ENCODE assay signal across 11 mouse cellular contexts in the genomic region with DNA sequence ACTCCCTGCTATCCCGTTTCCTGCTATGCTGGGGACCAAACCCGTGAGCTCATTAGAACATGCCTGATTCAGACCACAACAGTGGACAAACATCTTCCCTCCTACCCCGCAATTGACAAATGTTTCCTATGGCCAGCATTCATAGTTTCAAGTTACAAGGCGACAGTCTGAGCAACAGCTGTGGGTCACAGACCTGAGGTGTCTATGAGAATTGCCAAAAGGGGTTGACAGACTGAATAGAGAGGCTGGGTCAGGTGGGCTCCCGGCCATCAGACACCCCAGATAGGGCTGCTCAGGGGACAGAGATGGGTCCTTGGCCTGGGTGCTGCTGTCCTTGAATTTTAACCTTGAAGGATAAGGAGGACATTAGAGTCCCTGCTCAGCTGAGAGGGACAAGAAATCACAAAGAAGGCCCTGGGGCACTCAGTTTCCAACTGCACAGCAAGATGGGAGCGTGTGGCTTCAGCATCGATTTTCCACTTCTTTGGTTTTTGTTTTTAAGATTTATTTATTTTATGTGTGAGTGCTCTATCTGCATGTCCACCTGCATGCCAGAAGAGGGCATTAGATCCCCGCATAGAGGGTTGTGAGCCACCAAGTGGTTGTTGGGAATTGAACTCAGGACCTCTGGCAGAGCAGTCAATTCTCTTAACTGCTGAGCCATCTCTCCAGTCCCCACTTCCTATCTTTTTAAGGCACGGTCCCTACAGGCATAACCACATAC. TPM values are rescaled to one million over a fixed set of nuclear protein-coding genes. Genes with fewer than 3 reads are reported as not detected.
DNase-seq lines count a peak whose midpoint lies in the region; ATAC-seq and TF ChIP-seq lines count a peak whose summit lies in the region.
"Had no signal": no experiment of that assay in that cellular context is flagged by ENCODE, and none has a peak within 500 bp of the region (broad histone marks: within the 10 kb centered on the region; RNA-seq: fewer than 3 reads in every experiment).

No protein-coding gene starts in this region.

- H3K27me3 ChIP-seq in heart, adult 2 months (ENCODE audit: control insufficient read depth, insufficient read depth, low read length), result no peaks in the 10 kb centered on the region
- H3K27me3 ChIP-seq in lung, embryonic 15.5 days, result no peaks in the 10 kb centered on the region; the same call in 1 of the 2 replicates
- H3K27me3 ChIP-seq in hindbrain, embryonic 12.5 days, result no peaks in the 10 kb centered on the region
- H3K27me3 ChIP-seq in stomach, embryonic 14.5 days (ENCODE audit: control insufficient read depth, insufficient read depth, low read length), result no peaks in the 10 kb centered on the region

- no peak overlapping the region for H3K4me3 ChIP-seq in heart, adult 2 months
- no peak overlapping the region for H3K4me3 ChIP-seq in lung, embryonic 15.5 days
- no peak overlapping the region for H3K4me3 ChIP-seq in hindbrain, embryonic 12.5 days
- H3K4me3 ChIP-seq in stomach, embryonic 14.5 days (ENCODE audit: low read depth, low read length), result no peak overlapping the region

- ATAC-seq in lung, embryonic 15.5 days (ENCODE audit: borderline replicate concordance, extremely low read depth, low FRiP score, low TSS enrichment), result peak; percentile 64
- no peak for ATAC-seq in hindbrain, embryonic 12.5 days (ENCODE audit: low FRiP score)
- no peak for ATAC-seq in stomach, embryonic 14.5 days (ENCODE audit: insufficient number of reproducible peaks, insufficient read depth, low FRiP score, low read depth)

- no peaks in the 10 kb centered on the region for H3K9me3 ChIP-seq in lung, embryonic 15.5 days
- no peaks in the 10 kb centered on the region for H3K9me3 ChIP-seq in hindbrain, embryonic 12.5 days (replicated peaks)
- H3K9me3 ChIP-seq in stomach, embryonic 14.5 days (ENCODE audit: control insufficient read depth, low read depth, low read length), result no peaks in the 10 kb centered on the region

- H3K36me3 ChIP-seq in heart, adult 2 months (ENCODE audit: control insufficient read depth, insufficient read depth, low read length), result no peaks in the 10 kb centered on the region
- no peaks in the 10 kb centered on the region for H3K36me3 ChIP-seq in lung, embryonic 15.5 days
- H3K36me3 ChIP-seq in hindbrain, embryonic 12.5 days, result no peaks in the 10 kb centered on the region
- H3K36me3 ChIP-seq in stomach, embryonic 14.5 days (ENCODE audit: control insufficient read depth, insufficient read depth, low read length), result no peaks in the 10 kb centered on the region

- no peak for TF ChIP-seq EP300 in heart, adult 2 months (IDR thresholded peaks at IDR 0.05; ENCODE audit: insufficient read depth, low read depth, low read length)

- H3K9ac ChIP-seq in heart, adult 2 months (ENCODE audit: low read depth, low read length), result no peak overlapping the region
- H3K9ac ChIP-seq in lung, embryonic 15.5 days, result no peak overlapping the region
- H3K9ac ChIP-seq in hindbrain, embryonic 12.5 days, result no peak overlapping the region
- no peak overlapping the region for H3K9ac ChIP-seq in stomach, embryonic 14.5 days (replicated peaks; ENCODE audit: low read depth, low read length)

- H3K27ac ChIP-seq in heart, adult 2 months, result no peak overlapping the region
- H3K27ac ChIP-seq in lung, embryonic 15.5 days, result peak overlapping the region; percentile 77
- 0 out of 2 replicates have a peak overlapping the region, but pooled peaks have one; percentile 44 for H3K27ac ChIP-seq in hindbrain, embryonic 12.5 days
- peak overlapping the region; percentile 67 for H3K27ac ChIP-seq in stomach, embryonic 14.5 days (ENCODE audit: low read length)
- H3K27ac ChIP-seq: macrophage had no signal

- H3K4me1 ChIP-seq in heart, adult 2 months (ENCODE audit: control insufficient read depth, insufficient read depth, low read length), result no peaks in the 10 kb centered on the region
- peaks cover 31% of the 10 kb centered on the region for H3K4me1 ChIP-seq in lung, embryonic 15.5 days
- peaks cover 11% of the 10 kb centered on the region for H3K4me1 ChIP-seq in hindbrain, embryonic 12.5 days
- H3K4me1 ChIP-seq in stomach, embryonic 14.5 days (ENCODE audit: control insufficient read depth, insufficient read depth, low read length), result peaks cover 10% of the 10 kb centered on the region; the same call in 1 of the 2 replicates

- DNase-seq in heart, adult 2 months, result no peak
- DNase-seq in heart, postnatal 14 days, result no peak
- DNase-seq in lung, postnatal 14 days, result no peak
- DNase-seq in adrenal gland, adult 18-20 months (ENCODE audit: low spot score in 2 of 2), result no peak
- DNase-seq in embryo, embryonic 10.5 days (ENCODE audit: low spot score), result no peak
- DNase-seq: adrenal gland, postnatal 14 days; thymus, postnatal 14 days had no signal

- intact Hi-C loops in heart, adult 2 months (cut with DNase I), result no loop called here
- intact Hi-C loops in heart, postnatal 14 days (cut with DNase I), result no loop called here

- no peak for TF ChIP-seq POLR2A in heart, adult 2 months (IDR thresholded peaks at IDR 0.05; ENCODE audit: insufficient read depth, low read depth, low read length)

- WGBS in heart, adult 2 months, result 55% methylated on average over 9 of the region's 9 CpGs
- 31% methylated on average over 9 of the region's 9 CpGs for WGBS in lung, embryonic 15.5 days
- 58% methylated on average over 9 of the region's 9 CpGs for WGBS in hindbrain, embryonic 12.5 days
- 48% methylated on average over 9 of the region's 9 CpGs for WGBS in stomach, embryonic 14.5 days

- H3K4me2 ChIP-seq in lung, embryonic 15.5 days, result peak overlapping the region; percentile 43
- no peak overlapping the region for H3K4me2 ChIP-seq in hindbrain, embryonic 12.5 days (replicated peaks)
- peak overlapping the region; percentile 26; the same call in 1 of the 2 replicates for H3K4me2 ChIP-seq in stomach, embryonic 14.5 days (replicated peaks; ENCODE audit: low read depth, low read length)

- TF ChIP-seq CTCF in heart, adult 2 months (IDR thresholded peaks at IDR 0.05), result peak; percentile 39

- H3K79me2 ChIP-seq in heart, adult 2 months (replicated peaks; ENCODE audit: control insufficient read depth, insufficient read depth, low read length), result no peaks in the 10 kb centered on the region

RNA-seq across cellular contexts. Expression of a gene that starts 15.4 kb away (rescaled TPM):
- total RNA-seq in heart, adult 2 months (2021), result 10 to 100 TPM; 25.9 to 30.6 TPM
- polyA plus RNA-seq in heart, adult 2 months (2012; rRNA removed), result 24.4 and 27.6 TPM in 2 replicates
- 10 to 100 TPM; 40.1 to 44.1 TPM for total RNA-seq in heart, postnatal 14 days (2021)
- 46.8 and 51.9 TPM in 2 replicates for polyA plus RNA-seq in lung, embryonic 15.5 days (2015; fragmentation: Nextera tagmentation; extraction: Ambion mirVana)
- 168 and 182 TPM in 2 replicates for polyA plus RNA-seq in hindbrain, embryonic 12.5 days (2016; fragmentation: Nextera tagmentation; extraction: Ambion mirVana)
- polyA plus RNA-seq in stomach, embryonic 14.5 days (2014; fragmentation: Nextera tagmentation; extraction: Ambion mirVana), result 50.4 and 50.6 TPM in 2 replicates
- total RNA-seq in adrenal gland, adult 18-20 months (2021), result 10 to 100 TPM; 33.5 to 44.1 TPM

RNA-seq across cellular contexts. Expression of a gene that starts 46.2 kb away (rescaled TPM):
- total RNA-seq in heart, adult 2 months (2021), result 10 to 100 TPM; 15.0 to 20.6 TPM
- 19.2 and 21.0 TPM in 2 replicates for polyA plus RNA-seq in heart, adult 2 months (2012; rRNA removed)
- 10 to 100 TPM; 16.8 to 23.2 TPM for total RNA-seq in heart, postnatal 14 days (2021)
- 48.8 and 49.9 TPM in 2 replicates for polyA plus RNA-seq in lung, embryonic 15.5 days (2015; fragmentation: Nextera tagmentation; extraction: Ambion mirVana)
- 34.7 and 37.7 TPM in 2 replicates for polyA plus RNA-seq in hindbrain, embryonic 12.5 days (2016; fragmentation: Nextera tagmentation; extraction: Ambion mirVana)
- 40.1 and 42.7 TPM in 2 replicates for polyA plus RNA-seq in stomach, embryonic 14.5 days (2014; fragmentation: Nextera tagmentation; extraction: Ambion mirVana)
- total RNA-seq in adrenal gland, adult 18-20 months (2021), result 10 to 100 TPM; 20.2 to 20.8 TPM

RNA-seq across cellular contexts. Expression of a gene that starts 52.4 kb away (rescaled TPM):
- total RNA-seq in heart, adult 2 months (2021), result 10 to 100 TPM; 26.6 to 28.3 TPM
- polyA plus RNA-seq in heart, adult 2 months (2012; rRNA removed), result 19.3 and 20.3 TPM in 2 replicates
- 10 to 100 TPM; 29.6 to 30.7 TPM for total RNA-seq in heart, postnatal 14 days (2021)
- polyA plus RNA-seq in lung, embryonic 15.5 days (2015; fragmentation: Nextera tagmentation; extraction: Ambion mirVana), result 20.7 and 22.4 TPM in 2 replicates
- 16.5 and 16.9 TPM in 2 replicates for polyA plus RNA-seq in hindbrain, embryonic 12.5 days (2016; fragmentation: Nextera tagmentation; extraction: Ambion mirVana)
- polyA plus RNA-seq in stomach, embryonic 14.5 days (2014; fragmentation: Nextera tagmentation; extraction: Ambion mirVana), result 14.0 and 18.7 TPM in 2 replicates
- 10 to 100 TPM; 37.2 to 38.7 TPM for total RNA-seq in adrenal gland, adult 18-20 months (2021)
